Mouse (Mus musculus) stomach, embryonic 14.5 days (tissue): Measurements from ENCODE around the gene Pex14. TPM values are rescaled to one million over a fixed set of nuclear protein-coding genes. Genes with fewer than 3 reads are reported as not detected.

ENCODE experiments used
- ATAC-seq: fragments of 200-750 bp; cut with Nextera tagmentation; 2 replicates; pipeline ENCODE4 v1.8.0; 2017; ENCODE audit warnings: low read depth, moderate TSS enrichment; ENCODE audit not compliant: insufficient number of reproducible peaks, insufficient read depth, low FRiP score
- H3K27ac ChIP-seq: fragments of 300-500 bp; sonication (generic); 2 replicates; pipeline ENCODE4 v1.5.1; 2014; ENCODE audit warnings: mild to moderate bottlenecking, low read length, moderate library complexity, mixed read lengths
- H3K27me3 ChIP-seq: fragments of 300-500 bp; sonication (generic); 2 replicates; pipeline ENCODE4 v1.6.1; 2014; ENCODE audit warnings: low read length, control low read depth, mixed read lengths; ENCODE audit not compliant: control insufficient read depth, insufficient read depth
- H3K36me3 ChIP-seq: fragments of 300-500 bp; sonication (generic); 2 replicates; pipeline ENCODE4 v1.6.1; 2014; ENCODE audit warnings: mild to moderate bottlenecking, control low read depth, low read length, moderate library complexity, mixed read lengths; ENCODE audit not compliant: control insufficient read depth, insufficient read depth
- H3K4me1 ChIP-seq: fragments of 300-500 bp; sonication (generic); 2 replicates; pipeline ENCODE4 v1.6.1; 2014; ENCODE audit warnings: low read length, control low read depth, mixed read lengths; ENCODE audit not compliant: control insufficient read depth, insufficient read depth
- H3K4me2 ChIP-seq: fragments of 300-500 bp; sonication (generic); replicated peaks from 2 replicates; pipeline ENCODE4 v1.6.1; 2014; ENCODE audit warnings: low read depth, low read length, control low read depth
- H3K4me3 ChIP-seq: fragments of 300-500 bp; sonication (generic); 2 replicates; pipeline ENCODE4 v1.5.1; 2014; ENCODE audit warnings: low read depth, low read length, control low read depth
- H3K9ac ChIP-seq: fragments of 300-500 bp; sonication (generic); replicated peaks from 2 replicates; pipeline ENCODE4 v1.6.1; 2014; ENCODE audit warnings: low read depth, mild to moderate bottlenecking, control low read depth, low read length, moderate library complexity, mixed read lengths
- H3K9me3 ChIP-seq: fragments of 300-500 bp; sonication (generic); 2 replicates; pipeline ENCODE4 v1.6.1; 2016; ENCODE audit warnings: low read depth, low read length, control low read depth; ENCODE audit not compliant: control insufficient read depth
- WGBS: fragments of 180-500 bp; shearing (Covaris S2); extraction: QIAGEN DNeasy Blood & Tissue Kit; methylation state at CpG from one replicate; pipeline ENCODE4 v1.1.7; 2014; 5-methylcytosine and 5-hydroxymethylcytosine counted together
- polyA plus RNA-seq: library from polyadenylated mRNA; unstranded; fragments of >200 nt; fragmentation: Nextera tagmentation; extraction: Ambion mirVana; gene quantifications from 2 replicates; pipeline ENCODE4 v1.2.1, GENCODE M21; 2014

The Pex14 gene
- polyA plus RNA-seq, 1 experiment from 2014 or later, result 40.0 TPM

DNA sequence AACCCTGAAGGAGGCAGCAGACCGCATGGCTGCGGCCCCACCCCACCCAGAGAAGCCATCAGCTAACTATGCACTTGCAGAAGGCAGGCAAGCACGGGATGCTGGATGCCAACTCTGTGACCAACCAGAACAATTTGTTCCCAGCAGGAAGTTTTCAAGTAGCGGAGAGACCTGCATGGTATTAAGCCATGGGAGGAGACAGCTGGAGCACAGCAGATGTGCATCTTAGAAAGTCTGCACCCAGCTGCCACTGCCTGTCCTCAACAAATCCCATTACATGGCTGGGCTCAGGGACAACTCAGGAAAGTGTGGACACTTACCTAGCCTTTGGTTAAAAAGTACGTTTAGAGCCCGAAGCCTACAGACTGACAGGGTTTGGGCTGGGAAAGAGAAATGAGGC lies 117.4 kb downstream of the Pex14 start:
- Histone ChIP-seq H3K4me1 (peaks cover 31% of the 10 kb centered on the region), H3K36me3 (no peaks in the 10 kb centered on the region; the same call in 1 of the 2 replicates), H3K4me2 (no peak overlapping the region), H3K27me3 (no peaks in the 10 kb centered on the region), H3K27ac (no peak overlapping the region), H3K9me3 (no peaks in the 10 kb centered on the region), H3K4me3 (no peak overlapping the region), H3K9ac (no peak overlapping the region)
- ATAC-seq, result no peak
- 70% methylated on average over 6 of the region's 6 CpGs for WGBS

DNA sequence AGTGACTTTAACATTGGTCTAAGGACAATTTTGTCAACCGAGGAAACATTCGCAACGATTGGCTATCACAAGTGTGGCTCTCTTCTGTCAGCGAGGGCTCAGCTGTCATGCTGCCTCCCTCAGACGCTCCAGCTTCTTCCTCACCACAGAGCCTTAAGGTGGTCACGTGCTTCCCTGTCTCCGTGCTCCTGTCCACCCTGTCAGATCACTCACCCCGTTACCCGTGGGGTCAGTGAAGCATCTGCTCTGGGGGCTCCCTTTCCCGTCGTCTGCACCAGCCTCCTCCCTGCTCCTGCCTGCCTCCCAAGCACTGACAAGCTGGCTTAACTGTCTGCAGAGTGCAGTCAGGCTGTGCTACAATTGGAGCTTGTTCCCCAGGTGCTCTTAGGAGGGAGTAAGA lies 119.8 kb downstream of the Pex14 start:
- no peaks in the 10 kb centered on the region; the same call in 1 of the 2 replicates for H3K36me3 ChIP-seq
- H3K9me3 ChIP-seq, result no peaks in the 10 kb centered on the region
- no peak overlapping the region for H3K4me2 ChIP-seq
- WGBS, result 71% methylated on average over 11 of the region's 11 CpGs
- 0 out of 2 replicates have a peak, but pooled peaks cover 8% of the 10 kb centered on the region for H3K4me1 ChIP-seq
- no peak overlapping the region for H3K9ac ChIP-seq
- no peak overlapping the region for H3K4me3 ChIP-seq
- no peak overlapping the region for H3K27ac ChIP-seq
- H3K27me3 ChIP-seq, result no peaks in the 10 kb centered on the region
- ATAC-seq, result no peak

DNA sequence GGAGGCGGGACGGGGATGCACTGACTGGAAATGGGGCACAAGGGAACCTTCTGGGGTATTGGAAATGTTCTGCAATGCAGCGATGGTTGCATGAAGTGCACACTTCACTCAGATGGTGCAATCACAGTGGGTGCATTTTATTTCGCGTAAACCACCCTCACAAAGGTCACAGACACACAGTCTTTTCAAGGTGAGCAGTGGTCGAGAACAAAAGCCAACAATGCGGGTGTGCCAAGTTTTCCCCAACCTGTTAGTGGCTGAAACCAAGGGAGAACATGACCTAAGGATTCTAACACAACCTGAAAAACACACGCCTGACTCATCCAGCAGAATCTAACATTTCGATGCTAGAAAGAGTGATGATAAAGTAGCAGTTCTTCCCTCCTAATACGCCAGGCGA lies 120.8 kb downstream of the Pex14 start:
- Histone ChIP-seq H3K36me3 (no peaks in the 10 kb centered on the region; the same call in 1 of the 2 replicates), H3K4me1 (0 out of 2 replicates have a peak, but pooled peaks cover 6% of the 10 kb centered on the region), H3K4me2 (no peak overlapping the region), H3K27ac (no peak overlapping the region), H3K9ac (no peak overlapping the region), H3K27me3 (no peaks in the 10 kb centered on the region), H3K9me3 (no peaks in the 10 kb centered on the region), H3K4me3 (no peak overlapping the region)
- ATAC-seq, result no peak
- 87% methylated on average over 11 of the region's 11 CpGs for WGBS

DNA sequence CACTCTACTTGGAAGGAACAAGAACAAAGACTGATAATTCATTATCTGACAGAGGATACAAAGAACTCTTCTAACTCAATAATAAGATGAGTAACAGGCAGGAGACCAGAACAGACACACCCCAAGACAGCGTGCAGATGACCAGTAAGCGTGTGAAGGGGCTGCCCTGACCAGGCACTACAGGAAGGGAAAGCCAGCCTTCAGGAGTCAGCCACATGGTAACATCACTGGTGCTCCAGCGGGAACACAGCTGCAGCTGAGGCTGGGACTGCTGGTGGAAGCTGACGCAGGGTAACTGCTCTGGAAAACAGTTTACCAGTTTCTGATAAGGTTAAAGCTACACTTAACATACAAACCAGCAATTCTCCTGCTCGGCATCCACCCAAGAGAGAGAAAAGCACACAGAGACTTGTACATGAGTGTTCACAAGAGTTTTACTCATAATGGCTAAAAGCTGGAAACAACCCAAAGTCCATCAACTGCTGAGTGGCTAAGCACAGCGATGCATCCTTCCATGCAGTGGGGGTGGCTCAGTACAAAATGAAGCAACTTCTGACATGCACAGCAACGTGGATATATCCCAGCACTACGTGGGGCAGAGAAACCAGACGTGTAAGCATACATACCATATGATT lies 121.3 kb downstream of the Pex14 start:
- Histone ChIP-seq H3K36me3 (no peaks in the 10 kb centered on the region; the same call in 1 of the 2 replicates), H3K4me3 (no peak overlapping the region), H3K9me3 (no peaks in the 10 kb centered on the region), H3K4me2 (no peak overlapping the region), H3K9ac (no peak overlapping the region), H3K27ac (no peak overlapping the region), H3K4me1 (0 out of 2 replicates have a peak, but pooled peaks cover 6% of the 10 kb centered on the region), H3K27me3 (no peaks in the 10 kb centered on the region)
- 62% methylated on average over 9 of the region's 9 CpGs for WGBS
- ATAC-seq, result no peak

DNA sequence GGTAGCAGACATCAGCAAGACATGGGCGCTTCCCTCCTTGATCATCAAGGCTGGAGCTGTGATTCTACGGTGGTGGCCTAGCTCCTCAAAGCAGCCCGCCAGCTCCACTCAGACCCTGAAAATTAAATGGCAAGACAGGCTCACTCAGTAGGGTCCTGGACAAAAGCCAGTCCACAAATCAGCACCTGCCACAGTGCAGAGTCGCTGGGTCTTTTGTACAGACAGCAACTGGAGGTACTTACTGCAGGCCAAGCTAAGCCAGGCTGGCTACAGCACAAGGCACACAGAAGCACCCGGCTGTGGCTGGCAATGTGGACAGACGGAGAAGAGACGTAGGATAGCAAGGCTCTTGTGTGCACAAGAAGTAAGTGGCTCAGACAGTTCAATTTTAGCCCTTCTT lies 124.8 kb downstream of the Pex14 start:
- Histone ChIP-seq H3K4me3 (no peak overlapping the region), H3K4me1 (peaks cover 13% of the 10 kb centered on the region), H3K9me3 (no peaks in the 10 kb centered on the region), H3K27me3 (no peaks in the 10 kb centered on the region), H3K27ac (no peak overlapping the region), H3K4me2 (no peak overlapping the region), H3K9ac (no peak overlapping the region), H3K36me3 (no peaks in the 10 kb centered on the region)
- no peak for ATAC-seq
- 77% methylated on average over 7 of the region's 7 CpGs for WGBS

DNA sequence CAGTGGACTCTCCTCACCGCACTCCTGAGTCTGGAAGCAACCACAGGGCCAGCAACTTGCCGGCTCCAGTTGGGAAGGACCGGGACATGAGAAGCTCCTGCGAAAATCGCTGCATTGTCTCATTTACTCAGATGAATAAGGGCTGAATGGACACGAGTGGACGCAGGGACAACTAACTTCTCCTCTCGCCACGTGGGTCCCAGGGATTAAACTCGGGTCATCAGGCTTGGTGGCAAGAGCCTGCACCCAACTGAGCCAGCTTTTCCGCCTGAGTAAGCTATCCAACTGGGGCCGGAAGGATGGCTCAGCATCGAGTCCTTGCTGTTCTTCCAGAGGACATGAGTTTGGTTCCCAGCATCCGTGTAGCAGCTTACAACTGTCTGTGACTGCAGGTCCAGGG lies 126.3 kb downstream of the Pex14 start:
- H3K4me2 ChIP-seq, result no peak overlapping the region
- H3K27me3 ChIP-seq, result no peaks in the 10 kb centered on the region
- H3K4me1 ChIP-seq, result peaks cover 13% of the 10 kb centered on the region
- H3K4me3 ChIP-seq, result no peak overlapping the region
- no peak for ATAC-seq
- H3K9me3 ChIP-seq, result no peaks in the 10 kb centered on the region
- H3K27ac ChIP-seq, result no peak overlapping the region
- H3K9ac ChIP-seq, result no peak overlapping the region
- WGBS, result 82% methylated on average over 14 of the region's 14 CpGs
- no peaks in the 10 kb centered on the region for H3K36me3 ChIP-seq

DNA sequence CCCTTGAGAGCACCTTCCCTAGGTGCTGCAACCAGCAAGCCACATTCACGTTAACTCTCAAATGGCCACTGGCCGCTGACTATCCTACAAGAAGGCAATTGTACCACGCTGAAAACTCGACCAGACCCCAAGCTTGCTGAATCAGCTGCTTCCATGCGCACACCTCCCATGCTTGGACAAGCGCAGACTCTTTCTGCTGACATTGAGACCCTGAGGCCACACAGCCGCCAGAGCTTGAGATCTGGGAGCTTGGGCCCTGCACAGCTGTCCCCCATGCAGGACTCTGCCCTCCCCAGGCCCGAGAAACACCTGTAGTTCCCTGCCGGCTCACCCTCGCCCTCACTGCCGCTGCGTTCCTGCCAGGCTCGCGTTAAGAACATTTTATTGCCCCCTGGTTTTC lies 127.0 kb downstream of the Pex14 start:
- H3K4me1 ChIP-seq, result peaks cover 19% of the 10 kb centered on the region
- no peak overlapping the region for H3K4me2 ChIP-seq
- H3K4me3 ChIP-seq, result no peak overlapping the region
- H3K9me3 ChIP-seq, result no peaks in the 10 kb centered on the region
- H3K27me3 ChIP-seq, result no peaks in the 10 kb centered on the region
- no peak for ATAC-seq
- H3K9ac ChIP-seq, result no peak overlapping the region
- H3K27ac ChIP-seq, result no peak overlapping the region
- WGBS, result 83% methylated on average over 14 of the region's 14 CpGs
- H3K36me3 ChIP-seq, result no peaks in the 10 kb centered on the region

DNA sequence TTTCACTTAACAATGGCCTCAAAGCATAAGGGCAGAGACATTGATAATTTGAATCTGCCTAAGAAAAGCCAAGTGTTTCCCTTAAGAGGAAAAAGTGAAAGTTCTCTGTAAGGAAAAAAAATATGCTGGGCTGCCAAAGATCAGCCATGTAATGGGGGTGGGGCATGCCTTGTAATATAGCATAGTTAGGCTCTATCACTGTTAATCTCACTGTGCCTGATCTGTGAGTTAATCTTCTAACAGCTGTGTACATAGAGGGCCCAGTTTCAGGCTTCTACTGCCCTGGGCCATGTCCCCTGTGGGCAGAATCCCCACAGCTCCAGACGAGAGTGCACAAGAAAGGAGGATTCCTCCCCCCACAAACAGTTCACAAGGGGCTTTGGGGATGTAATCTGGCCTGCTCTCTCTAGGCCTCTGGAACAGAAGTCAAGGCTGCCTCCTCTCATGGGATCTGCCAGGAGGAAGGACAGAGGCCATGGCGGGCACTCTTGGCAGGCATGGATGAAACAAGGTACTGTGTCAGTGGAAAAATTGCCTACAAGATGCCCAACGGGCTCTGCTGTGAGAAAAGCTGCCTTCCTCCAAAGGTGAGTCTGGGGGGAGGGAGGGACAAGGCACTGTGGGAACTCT lies 127.9 kb downstream of the Pex14 start:
- ATAC-seq, result no peak
- Histone ChIP-seq H3K9me3 (no peaks in the 10 kb centered on the region), H3K9ac (no peak overlapping the region), H3K4me3 (no peak overlapping the region), H3K36me3 (no peaks in the 10 kb centered on the region), H3K4me2 (no peak overlapping the region), H3K27ac (no peak overlapping the region), H3K27me3 (no peaks in the 10 kb centered on the region), H3K4me1 (peaks cover 24% of the 10 kb centered on the region)
- 55% methylated on average over 3 of the region's 3 CpGs for WGBS
